Mouse (Mus musculus): ENCODE results near the gene Olfr155. TPM values are rescaled to one million over a fixed set of nuclear protein-coding genes. Genes with fewer than 3 reads are reported as not detected.

Gene Olfr155
- polyA plus RNA-seq (2017; shearing (Covaris generic)) = not detected

DNA sequence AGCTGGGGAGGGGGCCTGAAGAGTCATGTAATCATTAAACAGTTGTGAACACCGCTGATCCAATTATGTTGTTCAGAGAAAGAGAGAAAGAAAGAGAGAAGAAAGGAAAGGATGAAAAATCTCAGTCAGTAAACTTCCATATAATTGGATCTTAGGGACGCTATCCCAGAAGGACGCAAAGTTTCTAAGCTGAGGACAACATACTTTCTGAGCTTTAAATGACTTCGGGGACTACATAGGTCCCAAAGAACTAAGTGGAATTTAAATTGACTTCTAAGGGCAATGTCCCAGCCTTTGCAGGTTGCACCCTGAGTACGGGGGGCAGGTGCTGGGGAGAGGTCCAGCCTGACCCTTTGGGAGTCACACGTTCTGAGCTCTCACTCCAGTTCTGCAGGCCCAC is at the start of gene Olfr155:
Olfr155 (plus strand) TSS at position 301 of the 400 bp plus-strand sequence.

DNA sequence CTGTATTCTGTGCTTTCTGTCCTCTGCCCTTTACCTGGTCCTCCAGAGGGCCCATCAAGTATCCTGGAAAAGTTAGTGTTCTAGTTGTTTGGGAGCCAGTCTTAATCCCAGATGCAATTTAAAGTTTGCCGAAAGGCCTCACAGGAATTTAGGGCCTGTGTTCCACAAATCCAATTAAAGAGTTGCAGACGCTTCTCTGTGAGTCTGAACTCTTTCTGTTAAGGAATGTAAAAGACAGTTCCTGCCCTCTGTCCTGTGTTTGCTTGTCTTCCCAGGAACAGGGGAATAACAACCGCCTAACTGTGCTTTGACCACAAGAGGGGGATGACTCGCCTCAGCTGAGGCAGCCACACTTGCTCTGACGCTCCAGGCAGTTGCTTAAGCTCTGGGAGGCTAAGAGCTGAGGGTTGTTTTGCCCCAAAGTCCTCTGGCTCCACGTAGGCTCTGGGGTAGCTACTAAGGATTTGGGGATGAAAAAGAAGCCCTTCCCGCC is 27.5 kb upstream of the Olfr155 start, which contains the start of gene Olfr156:
Olfr156 (minus strand) TSS at position 51 of the 493 bp plus-strand sequence.

DNA sequence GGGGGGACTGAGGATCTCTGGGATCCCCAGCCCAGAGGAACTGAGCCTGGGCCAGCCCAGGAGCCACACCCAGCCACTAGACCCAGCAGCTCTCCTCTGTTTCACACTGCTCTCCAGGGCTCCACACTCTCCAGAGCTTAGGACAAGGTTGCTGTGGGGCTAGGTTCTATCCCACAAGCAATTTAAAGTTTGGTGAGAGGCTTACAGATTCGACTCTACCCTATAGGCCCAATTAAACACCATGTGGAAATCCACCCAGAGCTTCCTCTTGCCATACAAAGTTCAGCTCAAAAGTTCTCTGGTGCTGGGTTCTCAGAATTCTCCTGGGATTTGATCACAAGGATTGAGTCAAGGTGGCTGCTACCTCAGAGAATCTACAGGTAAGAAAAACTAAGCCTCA is 11.3 kb upstream of the Olfr155 start, which contains the start of gene Olfr157:
Olfr157 (minus strand) TSS at position 101 of the 400 bp plus-strand sequence.

DNA sequence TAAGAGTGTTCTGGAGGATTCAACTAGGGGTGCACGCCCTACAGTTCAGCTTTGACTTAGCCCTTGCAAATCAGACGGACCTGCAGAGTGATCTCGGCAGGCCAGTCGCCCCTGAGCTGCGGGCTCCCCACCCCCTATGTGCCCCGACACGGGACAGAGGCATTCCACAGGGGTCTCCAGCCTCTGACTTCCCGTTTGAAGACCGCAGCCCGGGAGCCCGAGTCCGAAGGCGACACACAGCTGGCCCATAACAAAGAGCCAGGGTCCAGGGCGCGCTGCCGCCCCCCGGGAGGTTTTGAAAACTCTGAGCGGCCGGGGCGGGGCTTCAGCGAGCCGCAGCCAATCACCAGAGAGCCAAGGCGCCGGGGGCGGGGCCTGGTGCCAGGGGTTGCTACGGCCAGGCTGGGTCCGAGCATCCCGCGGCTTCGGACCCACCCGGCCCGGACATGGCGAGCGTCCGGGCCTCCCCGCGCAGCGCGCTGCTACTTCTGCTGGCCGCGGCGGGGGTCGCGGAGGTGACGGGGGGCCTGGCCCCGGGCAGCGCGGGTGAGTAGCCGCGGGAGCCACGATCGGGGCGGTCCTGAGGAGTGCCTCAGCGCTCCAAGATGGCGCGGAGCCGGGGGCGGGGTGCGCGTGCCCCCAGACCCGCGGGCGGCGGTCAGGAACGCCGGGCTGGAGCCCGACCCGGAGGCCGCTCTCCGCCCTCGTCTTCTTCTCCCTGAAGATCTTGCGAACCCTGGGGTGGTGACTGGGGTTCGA is 24.0 kb downstream of the Olfr155 start, which contains the start of gene Reck:
Reck (plus strand) TSS at position 371 of the 759 bp plus-strand sequence.

Other genes with a start within 250 kb of the Olfr155 start
- not detected for gene Npr2, start 219.6 kb upstream of the Olfr155 start, polyA plus RNA-seq (2017; shearing (Covaris generic))
- gene Spag8, start 198.0 kb upstream of the Olfr155 start, polyA plus RNA-seq (2017; shearing (Covaris generic)) = 0.32 TPM
- gene Hint2, start 195.1 kb upstream of the Olfr155 start, polyA plus RNA-seq (2017; shearing (Covaris generic)) = 79.5 TPM
- gene Tmem8b, start 182.6 kb upstream of the Olfr155 start, polyA plus RNA-seq (2017; shearing (Covaris generic)) = 0.99 TPM
- gene Fam221b, start 182.4 kb upstream of the Olfr155 start, polyA plus RNA-seq (2017; shearing (Covaris generic)) = 1.7 TPM
- gene Olfr70, start 150.8 kb upstream of the Olfr155 start, polyA plus RNA-seq (2017; shearing (Covaris generic)) = not detected
- not detected for gene Olfr71, start 141.3 kb upstream of the Olfr155 start, polyA plus RNA-seq (2017; shearing (Covaris generic))
- gene Hrct1, start 124.4 kb upstream of the Olfr155 start, polyA plus RNA-seq (2017; shearing (Covaris generic)) = not detected
- gene Spaar, start 121.5 kb upstream of the Olfr155 start, polyA plus RNA-seq (2017; shearing (Covaris generic)) = not detected
- gene Olfr159, start 80.6 kb upstream of the Olfr155 start, polyA plus RNA-seq (2017; shearing (Covaris generic)) = not detected
- 0.22 TPM for gene Olfr156, start 27.7 kb upstream of the Olfr155 start, polyA plus RNA-seq (2017; shearing (Covaris generic))
- gene Olfr157, start 11.4 kb upstream of the Olfr155 start, polyA plus RNA-seq (2017; shearing (Covaris generic)) = 0.22 TPM
- 3.1 TPM for gene Reck, start 24.0 kb downstream of the Olfr155 start, polyA plus RNA-seq (2017; shearing (Covaris generic))
- gene Glipr2, start 105.8 kb downstream of the Olfr155 start, polyA plus RNA-seq (2017; shearing (Covaris generic)) = 205 TPM
- not detected for gene Ccin, start 131.9 kb downstream of the Olfr155 start, polyA plus RNA-seq (2017; shearing (Covaris generic))
- gene Clta, start 152.9 kb downstream of the Olfr155 start, polyA plus RNA-seq (2017; shearing (Covaris generic)) = 70.4 TPM
- 31.0 TPM for gene Gne, start 232.6 kb downstream of the Olfr155 start, polyA plus RNA-seq (2017; shearing (Covaris generic))